Mouse (Mus musculus): Measurements from ENCODE around the gene Slc12a9. TPM values are rescaled to one million over a fixed set of nuclear protein-coding genes. Genes with fewer than 3 reads are reported as not detected.

The Slc12a9 gene
- 11.6 and 12.5 TPM in 2 replicates for polyA plus RNA-seq (2015; fragmentation: Nextera tagmentation; extraction: Ambion mirVana)

DNA sequence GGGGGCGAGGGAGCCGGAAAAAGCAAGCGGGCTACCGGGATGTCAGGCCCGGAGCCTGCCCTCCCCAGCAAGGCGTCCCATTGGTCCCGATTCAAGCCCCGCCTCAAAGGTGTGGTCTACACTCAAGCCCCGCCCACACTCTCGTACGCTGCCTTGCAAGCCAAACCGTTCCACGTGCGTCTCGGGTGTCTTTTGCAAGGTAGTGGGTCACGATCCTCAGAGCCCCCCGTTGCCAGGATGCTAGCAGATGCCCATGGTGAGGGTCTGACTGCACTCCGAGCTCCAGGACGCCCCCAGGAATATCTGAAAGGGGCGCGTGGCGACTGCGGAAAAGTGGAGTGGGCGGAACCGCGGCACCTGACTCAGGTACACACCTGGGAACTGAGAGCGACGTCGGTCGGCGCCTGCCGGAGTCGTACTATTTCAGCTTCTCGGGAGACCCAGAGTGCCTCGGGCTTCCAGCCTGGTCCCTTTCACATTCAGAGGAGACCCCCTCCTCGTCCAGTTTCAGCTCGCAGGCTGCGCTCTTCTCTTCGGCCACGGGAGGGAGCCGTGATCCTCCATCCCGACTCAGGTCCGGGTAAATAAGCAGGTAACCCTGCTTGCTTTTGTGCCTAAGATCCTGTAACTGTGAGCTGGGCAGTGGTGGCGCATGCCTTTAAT lies at the start of gene Slc12a9:
Slc12a9 (minus strand) TSS at position 86 of the 663 bp plus-strand sequence.
- under 1% methylated on average over 44 of the region's 44 CpGs for whole genome bisulfite sequencing
- ATAC-seq (ENCODE audit: low read depth), result peak; percentile 94
- Histone ChIP-seq H3K36me3 (ENCODE audit: control insufficient read depth, insufficient read depth, low read length) (no peaks in the 10 kb centered on the region), H3K27me3 (ENCODE audit: control insufficient read depth, insufficient read depth, low read depth, low read length) (no peaks in the 10 kb centered on the region), H3K9me3 (ENCODE audit: control insufficient read depth, low read length) (no peaks in the 10 kb centered on the region), H3K9ac (ENCODE audit: low read length) (peak within 1 kb of the TSS; percentile 80), H3K4me1 (replicated peaks; ENCODE audit: control insufficient read depth, insufficient read depth, low read length) (peaks cover 20% of the 10 kb centered on the region), H3K27ac (ENCODE audit: low read length) (peak within 1 kb of the TSS; percentile 30), H3K4me2 (ENCODE audit: low read depth, low read length) (peak within 1 kb of the TSS; percentile 82), H3K4me3 (ENCODE audit: low read length) (peak within 1 kb of the TSS; percentile 64)

DNA sequence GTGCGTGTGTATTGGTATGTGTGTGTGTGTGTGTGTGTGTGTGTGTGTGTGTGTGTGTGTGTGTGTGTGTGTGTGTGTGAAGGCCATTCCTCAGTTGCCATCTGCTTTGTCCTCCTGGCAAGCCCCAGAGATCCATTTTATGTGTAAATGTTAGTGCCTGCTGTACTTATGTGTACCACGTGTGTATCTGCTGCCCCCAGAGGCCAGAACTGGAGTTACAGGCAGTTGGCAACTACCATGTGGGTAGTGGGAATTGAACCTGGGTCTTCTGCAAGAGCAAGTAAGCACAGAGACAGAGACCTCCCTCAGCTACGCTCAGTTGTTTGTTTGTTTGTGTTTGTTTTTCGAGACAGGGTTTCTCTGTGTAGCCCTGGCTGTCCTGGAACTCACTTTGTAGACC lies 47.8 kb upstream of the Slc12a9 start:
- Histone ChIP-seq H3K27ac (ENCODE audit: low read length) (no peak overlapping the region), H3K4me1 (replicated peaks; ENCODE audit: control insufficient read depth, insufficient read depth, low read length) (peaks cover 7% of the 10 kb centered on the region), H3K9me3 (ENCODE audit: control insufficient read depth, low read length) (no peaks in the 10 kb centered on the region), H3K4me2 (ENCODE audit: low read depth, low read length) (no peak overlapping the region), H3K36me3 (ENCODE audit: control insufficient read depth, insufficient read depth, low read length) (no peaks in the 10 kb centered on the region), H3K9ac (ENCODE audit: low read length) (no peak overlapping the region), H3K4me3 (ENCODE audit: low read length) (no peak overlapping the region), H3K27me3 (ENCODE audit: control insufficient read depth, insufficient read depth, low read depth, low read length) (no peaks in the 10 kb centered on the region)
- no peak for ATAC-seq (ENCODE audit: low read depth)
- WGBS, result 42% methylated on average over 4 of the region's 4 CpGs

DNA sequence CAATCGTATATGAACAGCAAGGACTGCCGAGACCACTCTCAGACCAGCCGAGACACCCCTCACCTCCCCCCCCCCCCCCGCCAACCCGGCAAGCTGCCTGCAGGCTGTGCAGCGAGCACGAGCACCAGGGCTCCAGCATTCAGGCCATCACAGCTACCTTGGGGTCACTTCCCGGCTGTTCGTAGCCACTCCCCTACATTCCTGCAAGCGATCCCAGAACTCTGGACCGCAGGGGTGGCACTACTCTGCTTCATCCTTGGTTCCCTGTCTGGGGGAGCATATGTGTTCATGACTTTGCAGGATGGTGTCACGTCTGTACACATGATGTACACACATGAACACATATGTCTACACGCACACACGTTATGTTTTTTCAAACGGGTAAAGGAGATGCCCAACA lies 44.2 kb upstream of the Slc12a9 start:
- no peaks in the 10 kb centered on the region for H3K27me3 ChIP-seq (ENCODE audit: control insufficient read depth, insufficient read depth, low read depth, low read length)
- ATAC-seq (ENCODE audit: low read depth), result no peak
- no peak overlapping the region for H3K4me3 ChIP-seq (ENCODE audit: low read length)
- peak overlapping the region; percentile 36 for H3K4me2 ChIP-seq (ENCODE audit: low read depth, low read length)
- no peak overlapping the region for H3K27ac ChIP-seq (ENCODE audit: low read length)
- H3K4me1 ChIP-seq (replicated peaks; ENCODE audit: control insufficient read depth, insufficient read depth, low read length), result peaks cover 19% of the 10 kb centered on the region
- H3K9ac ChIP-seq (ENCODE audit: low read length), result 0 out of 2 replicates have a peak overlapping the region, but pooled peaks have one; percentile 33
- WGBS, result 17% methylated on average over 12 of the region's 15 CpGs
- peaks cover 22% of the 10 kb centered on the region for H3K36me3 ChIP-seq (ENCODE audit: control insufficient read depth, insufficient read depth, low read length)
- H3K9me3 ChIP-seq (ENCODE audit: control insufficient read depth, low read length), result no peaks in the 10 kb centered on the region

DNA sequence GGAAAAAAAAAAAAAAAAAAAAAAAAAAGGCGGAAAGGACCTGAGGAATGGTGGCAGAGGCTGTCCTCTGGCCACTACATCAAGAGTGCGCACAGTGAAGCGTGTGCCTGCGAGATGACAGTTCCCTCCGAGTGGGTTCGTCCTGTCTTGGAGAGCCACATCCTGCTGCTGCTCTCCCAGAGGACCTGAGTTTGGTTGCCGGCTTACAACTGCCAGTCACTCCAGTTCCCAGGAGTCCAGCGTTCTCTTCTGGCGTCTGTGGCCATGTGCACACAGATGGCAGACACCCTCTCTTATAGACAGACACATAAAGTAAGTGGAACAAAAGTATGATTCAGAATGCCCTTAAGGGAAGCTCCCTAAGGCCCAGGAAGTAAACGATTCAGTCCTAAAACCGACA lies 43.8 kb upstream of the Slc12a9 start:
- Histone ChIP-seq H3K9ac (ENCODE audit: low read length) (0 out of 2 replicates have a peak overlapping the region, but pooled peaks have one; percentile 14), H3K27ac (ENCODE audit: low read length) (peak overlapping the region; percentile 31), H3K36me3 (ENCODE audit: control insufficient read depth, insufficient read depth, low read length) (peaks cover 25% of the 10 kb centered on the region), H3K4me3 (ENCODE audit: low read length) (no peak overlapping the region), H3K4me1 (replicated peaks; ENCODE audit: control insufficient read depth, insufficient read depth, low read length) (peaks cover 19% of the 10 kb centered on the region), H3K9me3 (ENCODE audit: control insufficient read depth, low read length) (no peaks in the 10 kb centered on the region), H3K4me2 (ENCODE audit: low read depth, low read length) (peak overlapping the region; percentile 35), H3K27me3 (ENCODE audit: control insufficient read depth, insufficient read depth, low read depth, low read length) (no peaks in the 10 kb centered on the region)
- no peak for ATAC-seq (ENCODE audit: low read depth)
- WGBS, result 8% methylated on average over 10 of the region's 11 CpGs

DNA sequence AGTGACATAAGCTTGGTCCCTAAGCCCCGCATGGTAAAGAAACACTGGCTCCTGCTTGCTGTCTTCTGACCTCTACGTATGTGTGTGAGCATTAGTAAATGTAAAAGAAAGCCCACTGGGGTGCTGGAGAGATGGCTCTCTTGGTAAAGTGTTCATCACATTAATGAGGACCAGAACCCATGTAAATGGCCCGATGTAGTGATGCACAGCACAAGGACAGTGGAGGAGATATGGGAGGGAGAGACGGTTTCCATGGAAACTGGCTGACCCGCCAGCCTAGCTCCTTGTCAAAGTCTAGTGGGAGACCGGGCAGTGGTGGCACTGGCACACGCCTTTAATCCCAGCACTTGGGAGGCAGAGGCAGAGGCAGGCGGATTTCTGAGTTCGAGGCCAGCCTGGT lies 43.3 kb upstream of the Slc12a9 start:
- Histone ChIP-seq H3K4me1 (replicated peaks; ENCODE audit: control insufficient read depth, insufficient read depth, low read length) (peaks cover 19% of the 10 kb centered on the region), H3K4me3 (ENCODE audit: low read length) (no peak overlapping the region), H3K9ac (ENCODE audit: low read length) (no peak overlapping the region), H3K36me3 (ENCODE audit: control insufficient read depth, insufficient read depth, low read length) (peaks cover 30% of the 10 kb centered on the region), H3K27me3 (ENCODE audit: control insufficient read depth, insufficient read depth, low read depth, low read length) (no peaks in the 10 kb centered on the region), H3K27ac (ENCODE audit: low read length) (no peak overlapping the region), H3K4me2 (ENCODE audit: low read depth, low read length) (peak overlapping the region; percentile 35; the same call in 1 of the 2 replicates), H3K9me3 (ENCODE audit: control insufficient read depth, low read length) (no peaks in the 10 kb centered on the region)
- 34% methylated on average over 9 of the region's 9 CpGs for WGBS
- ATAC-seq (ENCODE audit: low read depth), result 0 out of 2 replicates have a peak, but pooled peaks have one; percentile 15

DNA sequence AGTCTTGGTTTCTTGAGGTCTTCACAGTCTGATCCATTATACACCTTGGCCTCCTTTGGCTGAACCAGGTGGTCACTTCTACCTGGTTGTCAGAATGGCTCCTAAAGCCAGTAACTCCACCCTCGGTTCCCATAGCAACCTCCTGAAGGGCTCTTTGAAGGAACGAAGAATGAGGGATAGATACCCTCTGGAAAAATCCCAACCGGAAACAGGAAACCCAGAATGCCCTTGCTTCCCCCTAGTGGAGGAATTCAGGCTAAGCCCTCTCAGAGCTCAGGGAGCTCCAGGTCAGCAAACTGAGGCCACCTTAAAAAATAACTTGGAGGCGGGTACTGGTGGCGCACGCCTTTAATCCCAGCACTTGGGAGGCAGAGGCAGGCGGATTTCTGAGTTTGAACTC lies 42.8 kb upstream of the Slc12a9 start:
- WGBS, result 34% methylated on average over 7 of the region's 7 CpGs
- no peak overlapping the region for H3K9ac ChIP-seq (ENCODE audit: low read length)
- peak overlapping the region; percentile 69 for H3K27ac ChIP-seq (ENCODE audit: low read length)

DNA sequence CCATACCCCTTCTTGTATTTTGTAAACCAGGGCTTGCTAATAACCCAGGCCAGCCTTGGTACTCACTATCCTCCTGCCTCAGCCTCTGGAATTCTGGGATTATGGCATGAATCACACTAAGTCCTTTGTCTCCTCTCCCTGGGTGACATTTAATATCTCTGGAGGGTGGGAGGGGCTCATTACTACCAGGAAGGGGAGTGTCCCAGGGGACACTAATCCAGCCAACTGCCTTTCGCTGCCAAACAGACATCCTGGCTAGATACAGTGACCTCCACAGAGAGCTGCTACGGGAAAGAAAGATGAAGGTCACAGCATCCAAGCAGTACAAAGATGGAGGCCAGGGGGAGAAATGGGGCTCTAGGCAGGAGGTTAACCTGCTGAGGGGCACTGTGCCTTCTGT lies 42.2 kb upstream of the Slc12a9 start:
- H3K9me3 ChIP-seq (ENCODE audit: control insufficient read depth, low read length), result no peaks in the 10 kb centered on the region
- H3K27me3 ChIP-seq (ENCODE audit: control insufficient read depth, insufficient read depth, low read depth, low read length), result no peaks in the 10 kb centered on the region
- peaks cover 19% of the 10 kb centered on the region for H3K4me1 ChIP-seq (replicated peaks; ENCODE audit: control insufficient read depth, insufficient read depth, low read length)
- H3K4me2 ChIP-seq (ENCODE audit: low read depth, low read length), result no peak overlapping the region
- peak overlapping the region; percentile 69 for H3K27ac ChIP-seq (ENCODE audit: low read length)
- no peak overlapping the region for H3K9ac ChIP-seq (ENCODE audit: low read length)
- peak; percentile 32; the same call in 1 of the 2 replicates for ATAC-seq (ENCODE audit: low read depth)
- WGBS, result 19% methylated on average over 2 of the region's 2 CpGs
- H3K4me3 ChIP-seq (ENCODE audit: low read length), result no peak overlapping the region
- peaks cover 39% of the 10 kb centered on the region for H3K36me3 ChIP-seq (ENCODE audit: control insufficient read depth, insufficient read depth, low read length)

More for the DNA sequence above, 42.8 kb upstream of the Slc12a9 start:
- Histone ChIP-seq H3K27me3 (ENCODE audit: control insufficient read depth, insufficient read depth, low read depth, low read length) (no peaks in the 10 kb centered on the region), H3K4me3 (ENCODE audit: low read length) (no peak overlapping the region), H3K4me2 (ENCODE audit: low read depth, low read length) (no peak overlapping the region), H3K9me3 (ENCODE audit: control insufficient read depth, low read length) (no peaks in the 10 kb centered on the region), H3K4me1 (replicated peaks; ENCODE audit: control insufficient read depth, insufficient read depth, low read length) (peaks cover 19% of the 10 kb centered on the region), H3K36me3 (ENCODE audit: control insufficient read depth, insufficient read depth, low read length) (peaks cover 34% of the 10 kb centered on the region)
- peak; percentile 47; the same call in 1 of the 2 replicates for ATAC-seq (ENCODE audit: low read depth)

DNA sequence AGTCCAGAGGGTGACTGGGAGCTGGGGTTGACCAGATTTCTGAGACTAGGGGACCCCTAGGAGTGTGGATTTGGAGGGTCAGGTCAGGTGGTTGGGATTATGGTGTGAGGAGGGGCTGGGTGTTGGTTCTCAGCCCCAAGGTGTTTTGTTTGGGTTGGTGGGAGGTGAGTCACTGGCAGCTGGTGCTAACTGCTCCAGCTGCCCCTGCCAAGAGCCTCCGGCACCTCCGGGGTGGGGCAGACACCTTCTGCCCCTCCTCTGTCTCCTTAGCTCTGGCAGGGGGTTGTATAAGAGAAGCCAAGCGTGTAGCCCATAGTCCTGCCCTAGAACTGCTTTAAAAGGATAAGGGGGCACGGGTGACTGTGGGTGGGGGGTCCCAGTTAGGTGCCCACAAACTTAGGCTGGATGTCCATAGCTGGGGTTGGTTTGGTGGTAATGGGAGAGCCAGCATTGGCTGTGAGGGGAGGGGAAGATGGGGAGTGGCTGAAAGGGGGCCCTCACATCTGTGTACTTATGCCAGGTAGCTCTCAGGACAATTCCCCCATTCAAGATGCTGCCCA lies 41.2 kb upstream of the Slc12a9 start:
- H3K27ac ChIP-seq (ENCODE audit: low read length), result peak overlapping the region; percentile 69
- ATAC-seq (ENCODE audit: low read depth), result peak; percentile 47
- H3K4me1 ChIP-seq (replicated peaks; ENCODE audit: control insufficient read depth, insufficient read depth, low read length), result peaks cover 19% of the 10 kb centered on the region
- peaks cover 49% of the 10 kb centered on the region for H3K36me3 ChIP-seq (ENCODE audit: control insufficient read depth, insufficient read depth, low read length)
- no peaks in the 10 kb centered on the region for H3K9me3 ChIP-seq (ENCODE audit: control insufficient read depth, low read length)
- H3K9ac ChIP-seq (ENCODE audit: low read length), result no peak overlapping the region
- H3K4me2 ChIP-seq (ENCODE audit: low read depth, low read length), result no peak overlapping the region
- 51% methylated on average over 4 of the region's 4 CpGs for WGBS
- no peak overlapping the region for H3K4me3 ChIP-seq (ENCODE audit: low read length)
- no peaks in the 10 kb centered on the region for H3K27me3 ChIP-seq (ENCODE audit: control insufficient read depth, insufficient read depth, low read depth, low read length)

DNA sequence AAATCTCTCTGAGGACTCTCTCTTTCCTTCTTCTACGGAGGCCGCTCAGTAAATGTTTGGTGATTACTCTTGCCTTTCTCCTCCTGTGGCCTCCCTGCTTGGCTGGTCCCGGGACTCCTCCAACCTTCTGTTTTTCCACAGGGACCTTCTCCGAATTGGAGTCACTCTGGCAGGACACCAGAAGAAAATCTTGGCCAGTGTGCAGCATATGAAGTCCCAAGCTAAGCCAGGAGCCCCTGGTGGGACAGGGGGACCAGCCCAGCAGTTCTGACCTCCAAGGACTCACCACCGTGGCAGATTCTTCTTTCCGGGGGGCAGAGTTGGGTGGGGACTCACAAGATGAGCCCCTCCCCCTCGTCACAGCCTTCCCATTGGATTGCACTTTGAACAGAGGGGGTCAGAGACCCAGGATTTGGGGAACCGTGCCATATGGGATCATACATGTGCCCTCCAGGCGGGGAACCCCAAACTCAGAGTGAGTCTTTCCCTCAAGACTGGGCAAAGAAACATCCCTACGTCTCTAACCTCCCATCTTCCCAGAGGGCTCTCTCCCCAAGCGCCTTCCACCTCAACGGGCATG lies 40.1 kb upstream of the Slc12a9 start:
- Histone ChIP-seq H3K4me3 (ENCODE audit: low read length) (no peak overlapping the region), H3K4me1 (replicated peaks; ENCODE audit: control insufficient read depth, insufficient read depth, low read length) (peaks cover 19% of the 10 kb centered on the region), H3K36me3 (ENCODE audit: control insufficient read depth, insufficient read depth, low read length) (peaks cover 60% of the 10 kb centered on the region), H3K27me3 (ENCODE audit: control insufficient read depth, insufficient read depth, low read depth, low read length) (no peaks in the 10 kb centered on the region), H3K9ac (ENCODE audit: low read length) (no peak overlapping the region), H3K9me3 (ENCODE audit: control insufficient read depth, low read length) (no peaks in the 10 kb centered on the region), H3K4me2 (ENCODE audit: low read depth, low read length) (no peak overlapping the region), H3K27ac (ENCODE audit: low read length) (peak overlapping the region; percentile 13)
- WGBS, result 74% methylated on average over 12 of the region's 12 CpGs
- ATAC-seq (ENCODE audit: low read depth), result no peak

Data from lung, embryonic 16.5 days (tissue).